Mouse (Mus musculus): ENCODE measurements around the gene Dnajb2. TPM values are rescaled to one million over a fixed set of nuclear protein-coding genes. Genes with fewer than 3 reads are reported as not detected.

Gene Dnajb2
- polyA plus RNA-seq, 1 experiment from 2014 or later: 45.4 TPM

- no peaks in the 10 kb centered on the region for H3K9me3 ChIP-seq
- H3K36me3 ChIP-seq: no peaks in the 10 kb centered on the region
- peaks cover 4% of the 10 kb centered on the region; the same call in 1 of the 2 replicates for H3K27me3 ChIP-seq
- ATAC-seq (ENCODE audit: low FRiP score, low read depth): no peak
- no peak overlapping the region for H3K27ac ChIP-seq
- H3K9ac ChIP-seq: no peak overlapping the region
- peaks cover 17% of the 10 kb centered on the region for H3K4me1 ChIP-seq
- WGBS: 87% methylated on average over 8 of the region's 8 CpGs
- no peak overlapping the region for H3K4me2 ChIP-seq (replicated peaks)
- H3K4me3 ChIP-seq: no peak overlapping the region
Measured at GRCm38 (mm10) chr1:75291321-75291720, 55.1 kb downstream of the Dnajb2 start.

DNA sequence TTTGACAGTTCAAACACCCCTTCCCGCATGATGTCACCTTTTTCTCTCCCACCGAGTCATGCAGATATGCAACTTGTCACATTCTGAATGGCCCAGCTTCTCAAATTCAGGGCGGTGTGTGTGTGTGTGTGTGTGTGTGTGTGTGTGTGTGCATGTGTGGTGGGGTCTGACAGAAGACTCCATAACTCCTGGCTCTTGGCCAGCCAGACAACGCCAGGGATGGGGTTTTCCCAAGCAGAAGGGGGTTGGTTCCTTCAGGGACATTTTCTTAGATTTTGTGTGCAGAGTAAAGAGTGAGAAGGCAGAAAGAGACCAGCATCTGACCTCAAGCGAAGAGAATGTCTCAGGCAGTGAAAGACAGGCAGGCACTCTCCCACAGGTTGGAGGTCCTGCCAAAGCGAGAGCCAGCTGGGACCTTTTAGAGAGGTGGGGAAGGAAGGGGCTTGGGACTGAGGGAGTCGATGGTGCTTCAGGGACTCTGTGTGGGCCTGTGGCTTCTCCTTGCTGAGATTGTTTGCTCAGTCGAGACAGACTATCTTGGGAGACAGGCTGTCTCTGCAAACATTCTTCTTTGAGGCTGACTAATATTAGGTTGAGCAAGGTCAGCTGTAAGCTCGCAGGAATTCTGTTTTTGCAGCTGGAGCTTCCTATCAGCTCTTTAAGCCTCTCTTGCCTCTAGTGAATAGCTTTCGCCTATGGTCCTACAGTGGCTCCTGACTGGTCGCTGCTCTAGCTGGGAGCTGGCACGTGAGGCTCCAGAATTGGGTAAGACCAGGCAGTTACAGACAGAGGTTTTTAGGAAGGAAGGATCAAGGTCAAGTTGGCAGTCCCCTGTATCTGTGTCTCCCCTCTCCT is 56.5 kb downstream of the Dnajb2 start:
- ATAC-seq (ENCODE audit: low FRiP score, low read depth): 0 out of 2 replicates have a peak, but pooled peaks have one; percentile 32
- Histone ChIP-seq H3K9me3 (no peaks in the 10 kb centered on the region), H3K9ac (no peak overlapping the region), H3K27me3 (peaks cover 4% of the 10 kb centered on the region; the same call in 1 of the 2 replicates), H3K36me3 (no peaks in the 10 kb centered on the region), H3K4me2 (replicated peaks) (no peak overlapping the region), H3K27ac (peak overlapping the region; percentile 65; the same call in 1 of the 2 replicates), H3K4me3 (no peak overlapping the region), H3K4me1 (peaks cover 17% of the 10 kb centered on the region)
- 44% methylated on average over 12 of the region's 12 CpGs for WGBS

- no peaks in the 10 kb centered on the region for H3K36me3 ChIP-seq
- H3K4me3 ChIP-seq: no peak overlapping the region
- no peak for ATAC-seq (ENCODE audit: low FRiP score, low read depth)
- peak overlapping the region; percentile 22; the same call in 1 of the 2 replicates for H3K27ac ChIP-seq
- no peaks in the 10 kb centered on the region for H3K27me3 ChIP-seq
- 85% methylated on average over 5 of the region's 5 CpGs for WGBS
- H3K4me1 ChIP-seq: peaks cover 17% of the 10 kb centered on the region
- no peak overlapping the region for H3K9ac ChIP-seq
- H3K9me3 ChIP-seq: no peaks in the 10 kb centered on the region
- H3K4me2 ChIP-seq (replicated peaks): no peak overlapping the region
Measured at GRCm38 (mm10) chr1:75293331-75293701, 57.1 kb downstream of the Dnajb2 start.

GRCm38 (mm10) chr1:75294294-75294693 is 58.1 kb downstream of the Dnajb2 start:
- no peak for ATAC-seq (ENCODE audit: low FRiP score, low read depth)

More at GRCm38 (mm10) chr1:75294294-75294693, 58.1 kb downstream of the Dnajb2 start:
- H3K27ac ChIP-seq: no peak overlapping the region
- H3K9me3 ChIP-seq: no peaks in the 10 kb centered on the region
- H3K27me3 ChIP-seq: no peaks in the 10 kb centered on the region
- WGBS: 79% methylated on average over 5 of the region's 5 CpGs
- H3K9ac ChIP-seq: no peak overlapping the region
- no peak overlapping the region for H3K4me3 ChIP-seq
- no peaks in the 10 kb centered on the region for H3K36me3 ChIP-seq
- peaks cover 17% of the 10 kb centered on the region for H3K4me1 ChIP-seq
- H3K4me2 ChIP-seq (replicated peaks): no peak overlapping the region

Small RNAs within 50 kb of the gene (microRNA-seq; reads per million reads assigned to microRNA genes)
- not detected for gene Gm27943

Other genes starting within 250 kb of the Dnajb2 start
- gene Nhej1, start 111.2 kb upstream of the Dnajb2 start, polyA plus RNA-seq (2015; fragmentation: Nextera tagmentation; extraction: Ambion mirVana): 11.8 and 12.7 TPM in 2 replicates
- gene Slc23a3, start 102.5 kb upstream of the Dnajb2 start, polyA plus RNA-seq (2015; fragmentation: Nextera tagmentation; extraction: Ambion mirVana): 0.15 TPM in 2 replicates
- gene Cnppd1, start 93.7 kb upstream of the Dnajb2 start, polyA plus RNA-seq (2015; fragmentation: Nextera tagmentation; extraction: Ambion mirVana): 47.7 and 49.4 TPM in 2 replicates
- 36.4 and 38.3 TPM in 2 replicates for gene Retreg2, start 93.6 kb upstream of the Dnajb2 start, polyA plus RNA-seq (2015; fragmentation: Nextera tagmentation; extraction: Ambion mirVana)
- gene Zfand2b, start 67.8 kb upstream of the Dnajb2 start, polyA plus RNA-seq (2015; fragmentation: Nextera tagmentation; extraction: Ambion mirVana): 36.3 and 36.8 TPM in 2 replicates
- 39.5 and 40.9 TPM in 2 replicates for gene Abcb6, start 56.0 kb upstream of the Dnajb2 start, polyA plus RNA-seq (2015; fragmentation: Nextera tagmentation; extraction: Ambion mirVana)
- 28.0 and 28.9 TPM in 2 replicates for gene Ankzf1, start 44.3 kb upstream of the Dnajb2 start, polyA plus RNA-seq (2015; fragmentation: Nextera tagmentation; extraction: Ambion mirVana)
- 32.7 and 33.7 TPM in 2 replicates for gene Atg9a, start 44.2 kb upstream of the Dnajb2 start, polyA plus RNA-seq (2015; fragmentation: Nextera tagmentation; extraction: Ambion mirVana)
- 20.4 and 23.5 TPM in 2 replicates for gene Glb1l, start 25.6 kb upstream of the Dnajb2 start, polyA plus RNA-seq (2015; fragmentation: Nextera tagmentation; extraction: Ambion mirVana)
- gene Stk16, start 25.6 kb upstream of the Dnajb2 start, polyA plus RNA-seq (2015; fragmentation: Nextera tagmentation; extraction: Ambion mirVana): 138 and 148 TPM in 2 replicates
- gene Tuba4a, start 16.5 kb upstream of the Dnajb2 start, polyA plus RNA-seq (2015; fragmentation: Nextera tagmentation; extraction: Ambion mirVana): 22.7 and 27.1 TPM in 2 replicates
- not detected in 2 replicates for gene A630095N17Rik, start 4.3 kb upstream of the Dnajb2 start, polyA plus RNA-seq (2015; fragmentation: Nextera tagmentation; extraction: Ambion mirVana)
- 0.23 and 0.24 TPM in 2 replicates for gene Ptprn, start 28.1 kb downstream of the Dnajb2 start, polyA plus RNA-seq (2015; fragmentation: Nextera tagmentation; extraction: Ambion mirVana)
- not detected in 2 replicates for gene Resp18, start 42.0 kb downstream of the Dnajb2 start, polyA plus RNA-seq (2015; fragmentation: Nextera tagmentation; extraction: Ambion mirVana)
- gene Dnpep, start 81.6 kb downstream of the Dnajb2 start, polyA plus RNA-seq (2015; fragmentation: Nextera tagmentation; extraction: Ambion mirVana): 116 and 117 TPM in 2 replicates
- gene Des, start 123.9 kb downstream of the Dnajb2 start, polyA plus RNA-seq (2015; fragmentation: Nextera tagmentation; extraction: Ambion mirVana): 52.1 and 56.1 TPM in 2 replicates
- gene Speg, start 138.9 kb downstream of the Dnajb2 start, polyA plus RNA-seq (2015; fragmentation: Nextera tagmentation; extraction: Ambion mirVana): 20.7 and 21.3 TPM in 2 replicates
- gene Gmppa, start 199.5 kb downstream of the Dnajb2 start, polyA plus RNA-seq (2015; fragmentation: Nextera tagmentation; extraction: Ambion mirVana): 70.1 and 71.8 TPM in 2 replicates
- gene Asic4, start 214.0 kb downstream of the Dnajb2 start, polyA plus RNA-seq (2015; fragmentation: Nextera tagmentation; extraction: Ambion mirVana): 0.65 and 0.80 TPM in 2 replicates
- gene Chpf, start 242.9 kb downstream of the Dnajb2 start, polyA plus RNA-seq (2015; fragmentation: Nextera tagmentation; extraction: Ambion mirVana): 37.5 and 37.7 TPM in 2 replicates
- gene Tmem198, start 243.1 kb downstream of the Dnajb2 start, polyA plus RNA-seq (2015; fragmentation: Nextera tagmentation; extraction: Ambion mirVana): 0.83 and 0.97 TPM in 2 replicates